Mouse (Mus musculus): Measurements from ENCODE around the gene Vmn2r112. TPM values are rescaled to one million over a fixed set of nuclear protein-coding genes. Genes with fewer than 3 reads are reported as not detected.
"Not testable (repeated sequence)": the region's sequence is repeated elsewhere in the genome, so short reads cannot be mapped to it uniquely, and the experiment has no call there.

The Vmn2r112 gene
- polyA plus RNA-seq (2014; fragmentation: Nextera tagmentation; extraction: Ambion mirVana), result not detected in 2 replicates

DNA sequence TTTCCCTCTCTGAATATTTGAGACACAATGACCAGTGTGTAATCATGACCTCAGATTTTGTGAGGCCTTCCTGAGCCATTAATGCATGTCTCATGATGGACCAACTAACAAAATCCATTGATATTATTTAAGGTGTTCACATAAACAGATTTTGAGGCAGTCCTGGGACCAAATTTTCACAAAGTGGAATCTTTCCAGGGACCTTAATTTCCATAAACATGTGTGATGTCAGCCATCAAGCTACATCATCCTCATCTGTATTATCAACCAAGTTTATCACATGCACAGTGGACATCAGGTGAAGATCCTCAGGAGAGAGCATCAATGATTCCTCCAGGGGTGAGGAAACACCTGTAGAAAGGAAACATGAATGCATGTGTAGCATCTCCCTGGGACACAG, at the start of gene Vmn2r112:
Gene Vmn2r112, plus strand, starts transcription at position 301 of the 400 bp plus-strand sequence.
- not testable (repeated sequence) for H3K36me3 ChIP-seq (ENCODE audit: control insufficient read depth, insufficient read depth, low read length); DNase-seq (ENCODE audit: low spot score, missing footprints); H3K27me3 ChIP-seq (ENCODE audit: control insufficient read depth, insufficient read depth, low read length); H3K9me3 ChIP-seq (ENCODE audit: control insufficient read depth, low read length); ATAC-seq (ENCODE audit: low FRiP score); H3K4me2 ChIP-seq; H3K27ac ChIP-seq (ENCODE audit: low read depth, low read length); H3K4me3 ChIP-seq (ENCODE audit: low read depth, low read length); H3K9ac ChIP-seq (ENCODE audit: low read length); H3K4me1 ChIP-seq (ENCODE audit: control insufficient read depth, insufficient read depth, low read length)

DNA sequence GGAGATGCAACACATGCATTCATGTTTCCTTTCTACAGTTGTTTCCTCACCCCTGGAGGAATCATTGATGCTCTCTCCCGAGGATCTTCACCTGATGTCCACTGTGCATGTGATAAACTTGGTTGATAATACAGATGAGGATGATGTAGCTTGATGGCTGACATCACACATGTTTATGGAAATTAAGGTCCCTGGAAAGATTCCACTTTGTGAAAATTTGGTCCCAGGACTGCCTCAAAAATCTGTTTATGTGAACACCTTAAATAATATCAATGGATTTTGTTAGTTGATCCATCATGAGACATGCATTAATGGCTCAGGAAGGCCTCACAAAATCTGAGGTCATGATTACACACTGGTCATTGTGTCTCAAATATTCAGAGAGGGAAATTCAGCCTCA, 27.4 kb upstream of the Vmn2r112 start, which contains the start of gene Vmn2r111:
Gene Vmn2r111, minus strand, starts transcription at position 101 of the 400 bp plus-strand sequence.
- H3K36me3 ChIP-seq (ENCODE audit: control insufficient read depth, insufficient read depth, low read length); H3K4me1 ChIP-seq (ENCODE audit: control insufficient read depth, insufficient read depth, low read length); H3K4me2 ChIP-seq; H3K27ac ChIP-seq (ENCODE audit: low read depth, low read length); ATAC-seq (ENCODE audit: low FRiP score); DNase-seq (ENCODE audit: low spot score, missing footprints); H3K9me3 ChIP-seq (ENCODE audit: control insufficient read depth, low read length); H3K27me3 ChIP-seq (ENCODE audit: control insufficient read depth, insufficient read depth, low read length); H3K9ac ChIP-seq (ENCODE audit: low read length); H3K4me3 ChIP-seq (ENCODE audit: low read depth, low read length): not testable (repeated sequence)
- WGBS, result 67% methylated on average over 1 of the region's 1 CpGs

DNA sequence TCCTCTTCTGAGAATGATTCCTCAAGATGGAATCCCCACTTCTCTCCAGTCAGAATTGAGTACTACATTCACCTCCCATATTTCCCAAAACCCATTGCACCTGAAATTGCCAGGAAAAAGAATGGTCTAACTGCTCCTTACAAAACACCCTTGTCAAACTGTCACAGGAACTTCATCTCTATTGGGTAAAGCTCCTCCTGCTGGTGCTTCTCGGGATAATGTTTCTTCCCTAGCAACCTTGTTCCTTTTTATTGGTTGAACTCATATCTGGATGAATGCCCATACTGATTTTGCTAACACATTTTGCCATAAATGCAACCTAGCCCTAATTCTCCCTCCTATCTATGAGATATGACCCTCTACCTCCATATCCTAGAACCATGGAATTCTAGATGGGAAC, 29.9 kb downstream of the Vmn2r112 start:
- DNase-seq (ENCODE audit: low spot score, missing footprints) (no peak), ATAC-seq (ENCODE audit: low FRiP score) (no peak)
- H3K4me2 ChIP-seq, result no peak overlapping the region
- no peaks in the 10 kb centered on the region for H3K27me3 ChIP-seq (ENCODE audit: control insufficient read depth, insufficient read depth, low read length)
- peaks cover 2% of the 10 kb centered on the region; the same call in 1 of the 2 replicates for H3K9me3 ChIP-seq (ENCODE audit: control insufficient read depth, low read length)
- no peak overlapping the region for H3K27ac ChIP-seq (ENCODE audit: low read depth, low read length)
- WGBS, result 67% methylated on average over 1 of the region's 1 CpGs
- H3K4me1 ChIP-seq (ENCODE audit: control insufficient read depth, insufficient read depth, low read length), result no peaks in the 10 kb centered on the region
- no peaks in the 10 kb centered on the region for H3K36me3 ChIP-seq (ENCODE audit: control insufficient read depth, insufficient read depth, low read length)
- no peak overlapping the region for H3K4me3 ChIP-seq (ENCODE audit: low read depth, low read length)
- no peak overlapping the region for H3K9ac ChIP-seq (ENCODE audit: low read length)

Other genes starting within 250 kb of the Vmn2r112 start
- 19.8 and 21.6 TPM in 2 replicates for gene Zfp944, start 239.6 kb upstream of the Vmn2r112 start, polyA plus RNA-seq (2014; fragmentation: Nextera tagmentation; extraction: Ambion mirVana)
- 11.9 and 14.8 TPM in 2 replicates for gene Zfp758, start 239.5 kb upstream of the Vmn2r112 start, polyA plus RNA-seq (2014; fragmentation: Nextera tagmentation; extraction: Ambion mirVana)
- gene Zfp946, start 176.7 kb upstream of the Vmn2r112 start, polyA plus RNA-seq (2014; fragmentation: Nextera tagmentation; extraction: Ambion mirVana), result 32.6 and 39.3 TPM in 2 replicates
- gene Vmn2r111, start 27.5 kb upstream of the Vmn2r112 start, polyA plus RNA-seq (2014; fragmentation: Nextera tagmentation; extraction: Ambion mirVana), result not detected in 2 replicates